Mouse (Mus musculus) liver, embryonic 14.5 days (tissue): ENCODE measurements around the gene Exoc4. TPM values are rescaled to one million over a fixed set of nuclear protein-coding genes. Genes with fewer than 3 reads are reported as not detected.

ENCODE experiments used
- ATAC-seq: fragments of 200-750 bp; cut with Nextera tagmentation; 2 replicates; pipeline ENCODE4 v1.8.0; 2017; ENCODE audit warnings: moderate number of reproducible peaks, mild to moderate bottlenecking, moderate library complexity; ENCODE audit not compliant: insufficient read depth
- DNase-seq, 3 experiments: peaks; one replicate each; pipeline ENCODE4 v3.0.0-alpha.2; 2012 to 2013; ENCODE audit warnings: low read depth in 3 of 3, low spot score in 3 of 3
- H3K27ac ChIP-seq: fragments of 300-500 bp; sonication (generic); 2 replicates; pipeline ENCODE4 v1.5.1; 2014; ENCODE audit warnings: moderate library complexity, mild to moderate bottlenecking, control low read depth, inconsistent platforms
- H3K27me3 ChIP-seq: fragments of 300-500 bp; sonication (generic); 2 replicates; pipeline ENCODE4 v1.6.1; 2014; ENCODE audit warnings: mild to moderate bottlenecking, low read length, moderate library complexity; ENCODE audit not compliant: control insufficient read depth, insufficient read depth
- H3K36me3 ChIP-seq: fragments of 300-500 bp; sonication (generic); replicated peaks from 2 replicates; pipeline ENCODE4 v1.6.1; 2014; ENCODE audit warnings: low read depth; ENCODE audit not compliant: control insufficient read depth, insufficient read depth
- H3K4me1 ChIP-seq, 2 experiments: fragments of 200-500 bp in 1 of 2; fragments of 300-500 bp in 1 of 2; sonication (generic) in 1 of 2; replicated peaks; 2 replicates each; pipeline ENCODE4 v1.6.1; 2012 to 2014; ENCODE audit warnings: antibody characterized with exemption in 1 of 2, inconsistent platforms in 1 of 2, low read length in 1 of 2; ENCODE audit not compliant: control insufficient read depth in 2 of 2, insufficient read depth in 2 of 2
- H3K4me2 ChIP-seq: fragments of 300-500 bp; sonication (generic); 2 replicates; pipeline ENCODE4 v1.6.1; 2014; ENCODE audit warnings: low read depth, mild to moderate bottlenecking, control low read depth, moderate library complexity
- H3K4me3 ChIP-seq, 2 experiments: fragments of 200-500 bp in 1 of 2; fragments of 300-500 bp in 1 of 2; sonication (generic) in 1 of 2; 2 replicates each; pipeline ENCODE4 v1.5.1; 2012 to 2014; ENCODE audit warnings: low read depth in 2 of 2, low read length in 2 of 2, mild to moderate bottlenecking in 2 of 2, control low read depth in 1 of 2, inconsistent platforms in 1 of 2, moderate library complexity in 1 of 2; ENCODE audit not compliant: insufficient read depth in 1 of 2
- H3K9ac ChIP-seq: fragments of 300-500 bp; sonication (generic); replicated peaks from 2 replicates; pipeline ENCODE4 v1.6.1; 2014; ENCODE audit warnings: mild to moderate bottlenecking, control low read depth, moderate library complexity
- H3K9me3 ChIP-seq: fragments of 300-500 bp; sonication (generic); 2 replicates; pipeline ENCODE4 v1.6.1; 2016; ENCODE audit warnings: low read length, mixed read lengths; ENCODE audit not compliant: control insufficient read depth
- CTCF ChIP-seq: IDR thresholded peaks from 2 replicates; pipeline ENCODE4 v1.5.1; 2016; ENCODE audit warnings: antibody characterized with exemption, low read depth, control low read depth
- EP300 ChIP-seq: IDR thresholded peaks from 2 replicates; pipeline ENCODE4 v1.6.1; 2016; ENCODE audit warnings: antibody characterized with exemption, low read depth
- WGBS: fragments of 180-500 bp; shearing (Covaris S2); extraction: QIAGEN DNeasy Blood & Tissue Kit; methylation state at CpG from one replicate; pipeline ENCODE4 v1.1.7; 2014; ENCODE audit not compliant: insufficient replicate concordance; 5-methylcytosine and 5-hydroxymethylcytosine counted together
- polyA plus RNA-seq, 2 experiments: library from polyadenylated mRNA; depleted of rRNA in 1 of 2; stranded (reverse) in 1 of 2; unstranded in 1 of 2; fragments of >200 nt; fragmentation: Nextera tagmentation in 1 of 2; extraction: Ambion mirVana in 1 of 2; gene quantifications; 2 replicates each; pipeline versions ENCODE4 v1.2.1 to v1.2.3; 2012 to 2014

The Exoc4 gene
- polyA plus RNA-seq, 2 experiments, result 4.9 to 7.0 TPM

DNA sequence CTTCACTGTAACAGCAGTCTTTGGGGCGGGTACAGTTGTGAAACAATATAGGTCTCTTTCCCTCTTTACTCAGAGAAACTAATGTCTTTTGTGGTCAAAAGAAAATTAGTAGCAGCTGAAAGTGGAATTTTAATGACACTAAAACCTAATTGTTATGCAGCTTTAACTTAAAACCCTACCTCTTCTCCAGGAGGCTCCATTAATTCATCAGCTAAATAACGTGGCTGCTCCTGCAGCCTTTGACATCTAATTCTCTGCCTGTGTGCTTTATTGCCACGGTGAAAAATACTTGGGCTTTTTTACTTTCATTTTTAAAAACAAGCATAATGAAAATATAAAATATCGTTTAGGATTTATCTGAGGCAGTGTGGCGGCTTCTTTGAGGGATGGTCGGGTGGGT, 764.6 kb downstream of the Exoc4 start:
- H3K4me1 ChIP-seq, result no peaks in the 10 kb centered on the region
- TF ChIP-seq CTCF (no peak), EP300 (no peak)
- no peaks in the 10 kb centered on the region for H3K27me3 ChIP-seq
- no peaks in the 10 kb centered on the region for H3K36me3 ChIP-seq
- H3K9ac ChIP-seq, result no peak overlapping the region
- no peak for ATAC-seq
- WGBS, result 63% methylated on average over 6 of the region's 6 CpGs
- H3K9me3 ChIP-seq, result no peaks in the 10 kb centered on the region
- no peak for DNase-seq
- H3K27ac ChIP-seq, result no peak overlapping the region
- no peak overlapping the region for H3K4me3 ChIP-seq
- no peak overlapping the region for H3K4me2 ChIP-seq

Other genes with a start within 250 kb of the Exoc4 start
- 27.6 and 43.9 TPM in 2 replicates for gene Chchd3, start 188.8 kb upstream of the Exoc4 start, polyA plus RNA-seq (2012; rRNA removed)
- 76.5 and 82.6 TPM in 2 replicates for gene Chchd3, start 188.8 kb upstream of the Exoc4 start, polyA plus RNA-seq (2014; fragmentation: Nextera tagmentation; extraction: Ambion mirVana)